Mouse (Mus musculus) CH12.LX (cell line): ENCODE results near the gene Lsm2. TPM values are rescaled to one million over a fixed set of nuclear protein-coding genes. Genes with fewer than 3 reads are reported as not detected.
A peak's percentile ranks its signal among the peaks of the same experiment; 100 is the strongest.

Source experiments
- DNase-seq: peaks from one replicate; pipeline ENCODE4 v3.0.0-alpha.2; 2013; ENCODE audit errors: extremely low read depth
- H3K27ac ChIP-seq: 2 replicates; pipeline ENCODE4 v1.5.1; 2012; ENCODE audit warnings: low read depth, mild to moderate bottlenecking, control low read depth, moderate library complexity; ENCODE audit not compliant: insufficient read depth
- H3K27me3 ChIP-seq: replicated peaks from 2 replicates; pipeline ENCODE3; 2012; ENCODE audit warnings: inconsistent platforms
- H3K36me3 ChIP-seq, 2 experiments: replicated peaks in 1 of 2; 2 replicates each; pipeline versions ENCODE3 to v1.6.1; 2012; ENCODE audit warnings: inconsistent platforms in 1 of 2, low read length in 1 of 2, mild to moderate bottlenecking in 1 of 2, mixed read lengths in 1 of 2, moderate library complexity in 1 of 2; ENCODE audit not compliant: control insufficient read depth in 1 of 2, insufficient read depth in 1 of 2
- H3K4me1 ChIP-seq, 2 experiments: 2 replicates each; pipeline ENCODE4 v1.6.1; 2012; ENCODE audit warnings: inconsistent platforms in 1 of 2, moderate library complexity in 1 of 2; ENCODE audit not compliant: insufficient read depth in 2 of 2, control insufficient read depth in 1 of 2
- H3K4me2 ChIP-seq: 2 replicates; pipeline ENCODE4 v1.6.1; 2012; ENCODE audit warnings: low read depth, mild to moderate bottlenecking, control low read depth; ENCODE audit not compliant: poor library complexity, insufficient read depth, severe bottlenecking
- H3K4me3 ChIP-seq, 3 experiments: fragments of 150-350 bp in 1 of 3; sonication (generic) in 1 of 3; replicated peaks in 1 of 3; 2 replicates each; pipeline versions ENCODE3 to v1.5.1; 2011 to 2012; ENCODE audit warnings: low read depth in 2 of 3, low read length in 2 of 3, mild to moderate bottlenecking in 2 of 3, moderate library complexity in 2 of 3, control low read depth in 1 of 3, improper control_type of control experiment in 1 of 3, inconsistent platforms in 1 of 3, mixed read lengths in 1 of 3; ENCODE audit not compliant: poor library complexity in 1 of 3
- H3K79me2 ChIP-seq: replicated peaks from 2 replicates; pipeline ENCODE4 v1.6.1; 2012; ENCODE audit warnings: mild to moderate bottlenecking, moderate library complexity; ENCODE audit not compliant: control insufficient read depth, poor library complexity, insufficient read depth, severe bottlenecking; ENCODE audit errors: extremely low read depth
- H3K9ac ChIP-seq: 2 replicates; pipeline ENCODE4 v1.6.1; 2012; ENCODE audit warnings: low read depth, mild to moderate bottlenecking, control low read depth, moderate library complexity; ENCODE audit not compliant: insufficient read depth
- H3K9me3 ChIP-seq: replicated peaks from 2 replicates; pipeline ENCODE3; 2012; ENCODE audit warnings: low read length, inconsistent platforms, mixed read lengths
- CHD1 ChIP-seq: IDR thresholded peaks from 2 replicates; pipeline ENCODE4 v1.6.1; 2012; ENCODE audit warnings: low read depth, low read length, improper control_type of control experiment, inconsistent platforms
- CHD2 ChIP-seq: IDR thresholded peaks from 2 replicates; pipeline ENCODE4 v1.6.1; 2011; ENCODE audit warnings: low read length, improper control_type of control experiment
- CTCF ChIP-seq, 2 experiments: IDR thresholded peaks in 1 of 2; conservative IDR thresholded peaks in 1 of 2; 2 replicates each; pipeline ENCODE4 v1.5.1; 2011 to 2012; ENCODE audit warnings: low read depth in 2 of 2, low read length in 2 of 2, improper control_type of control experiment in 1 of 2, inconsistent platforms in 1 of 2, mild to moderate bottlenecking in 1 of 2, moderate library complexity in 1 of 2
- ETS1 ChIP-seq: conservative IDR thresholded peaks from 2 replicates; pipeline ENCODE4 v1.6.1; 2012; ENCODE audit warnings: low read depth, mild to moderate bottlenecking, inconsistent platforms, low read length, improper control_type of control experiment, moderate library complexity
- MAFK ChIP-seq: IDR thresholded peaks from 2 replicates; pipeline ENCODE4 v1.6.1; 2011; ENCODE audit warnings: low read length, improper control_type of control experiment; ENCODE audit not compliant: insufficient replicate concordance
- MAX ChIP-seq: IDR thresholded peaks from 2 replicates; pipeline ENCODE4 v1.6.1; 2011; ENCODE audit warnings: low read length, improper control_type of control experiment
- MYC ChIP-seq: IDR thresholded peaks from 2 replicates; pipeline ENCODE4 v1.6.1; 2011; ENCODE audit warnings: low read depth, mild to moderate bottlenecking, improper control_type of control experiment, low read length
- NELFE ChIP-seq: IDR thresholded peaks from 2 replicates; pipeline ENCODE4 v1.6.1; 2011; ENCODE audit warnings: low read depth, low read length, improper control_type of control experiment
- POLR2A ChIP-seq: IDR thresholded peaks from 2 replicates; pipeline ENCODE4 v1.6.1; 2011; ENCODE audit warnings: low read depth, mild to moderate bottlenecking, improper control_type of control experiment, low read length
- POLR2AphosphoS2 ChIP-seq: IDR thresholded peaks from 2 replicates; pipeline ENCODE4 v1.6.1; 2011; ENCODE audit warnings: low read depth, low read length, improper control_type of control experiment
- RAD21 ChIP-seq: IDR thresholded peaks from 2 replicates; pipeline ENCODE4 v1.6.1; 2011; ENCODE audit warnings: low read depth, mild to moderate bottlenecking, low read length, improper control_type of control experiment, moderate library complexity
- RCOR1 ChIP-seq: conservative IDR thresholded peaks from 2 replicates; pipeline ENCODE4 v1.6.1; 2012; ENCODE audit warnings: low read depth, mild to moderate bottlenecking, inconsistent platforms, low read length, improper control_type of control experiment
- SIN3A ChIP-seq: IDR thresholded peaks from 2 replicates; pipeline ENCODE4 v1.6.1; 2012; ENCODE audit warnings: low read length, improper control_type of control experiment, inconsistent platforms
- UBTF ChIP-seq: IDR thresholded peaks from 2 replicates; pipeline ENCODE4 v1.6.1; 2012; ENCODE audit warnings: low read depth, mild to moderate bottlenecking, inconsistent platforms, low read length, improper control_type of control experiment, moderate library complexity
- ZMIZ1 ChIP-seq: IDR thresholded peaks from 2 replicates; pipeline ENCODE4 v1.6.1; 2012; ENCODE audit warnings: low read depth, mild to moderate bottlenecking, inconsistent platforms, low read length, improper control_type of control experiment
- ZNF384 ChIP-seq: IDR thresholded peaks from 2 replicates; pipeline ENCODE4 v1.6.1; 2012; ENCODE audit warnings: low read depth, low read length, improper control_type of control experiment, inconsistent platforms
- dilution Hi-C: fragments of 300-500 bp; cut with MboI; formaldehyde crosslinking; loops from 2 replicates; pipeline ENCODE4 v1.14.3; 2020; ENCODE audit warnings: low sequenced_read_pairs; ENCODE audit not compliant: extremely low pct_unique_long_range_greater_than_20kb, extremely low pct_ligation_motif_present
- in situ Hi-C: fragments of 300-500 bp; cut with MboI; formaldehyde crosslinking; loops from 3 replicates; pipeline ENCODE4 v1.14.3; 2019; ENCODE audit warnings: low sequenced_read_pairs, low pct_ligation_motif_present, low pct_unique_long_range_greater_than_20kb, mixed read lengths
- polyA plus RNA-seq: library from polyadenylated mRNA; unstranded; fragments of >175 nt; gene quantifications from 2 replicates; pipeline ENCODE4 v1.2.1, GENCODE M21; 2012; ENCODE audit warnings: low read depth; ENCODE audit not compliant: insufficient read length
- total RNA-seq, 2 experiments: library from RNA; depleted of rRNA; stranded (reverse); fragments of 300-350 nt in 1 of 2; fragments of >200 nt in 1 of 2; gene quantifications; 2 replicates each; pipeline ENCODE4 v1.2.3; 2012 to 2014

The Lsm2 gene
- total and polyA plus RNA-seq, 3 experiments, result 104 to 345 (median 135) TPM

DNA sequence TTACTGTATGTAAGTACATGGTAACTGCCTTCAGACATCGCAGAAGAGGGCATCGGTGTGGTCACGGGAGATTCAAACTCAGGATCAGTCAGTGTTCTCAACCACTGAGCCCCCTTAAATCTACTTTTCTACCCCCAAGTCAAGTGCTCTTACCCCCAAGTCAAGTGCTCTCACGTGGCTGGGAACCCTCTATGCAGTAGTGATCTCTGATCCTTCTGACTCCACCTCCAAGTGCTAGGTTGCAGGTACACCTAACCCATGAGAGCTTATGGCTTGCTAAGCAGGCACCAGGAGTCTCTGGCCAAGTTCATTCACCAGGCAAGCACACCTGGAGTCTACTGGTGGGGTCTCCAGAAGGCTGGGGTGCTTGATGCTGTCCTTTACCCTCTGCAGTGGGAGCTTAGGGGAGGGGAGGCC is 32.1 kb upstream of the Lsm2 start:
- H3K4me3 ChIP-seq, result peak overlapping the region in 1 of 3 experiments; percentile 98
- TF ChIP-seq POLR2AphosphoS2 (peak; percentile 68; the same call in 1 of the 2 replicates), POLR2A (peak; percentile 60; the same call in 1 of the 2 replicates), RAD21 (no peak), ZMIZ1 (peak; percentile 10; the same call in 1 of the 2 replicates), ETS1 (no peak), CHD2 (no peak)
- DNase-seq, result peak; percentile 53

DNA sequence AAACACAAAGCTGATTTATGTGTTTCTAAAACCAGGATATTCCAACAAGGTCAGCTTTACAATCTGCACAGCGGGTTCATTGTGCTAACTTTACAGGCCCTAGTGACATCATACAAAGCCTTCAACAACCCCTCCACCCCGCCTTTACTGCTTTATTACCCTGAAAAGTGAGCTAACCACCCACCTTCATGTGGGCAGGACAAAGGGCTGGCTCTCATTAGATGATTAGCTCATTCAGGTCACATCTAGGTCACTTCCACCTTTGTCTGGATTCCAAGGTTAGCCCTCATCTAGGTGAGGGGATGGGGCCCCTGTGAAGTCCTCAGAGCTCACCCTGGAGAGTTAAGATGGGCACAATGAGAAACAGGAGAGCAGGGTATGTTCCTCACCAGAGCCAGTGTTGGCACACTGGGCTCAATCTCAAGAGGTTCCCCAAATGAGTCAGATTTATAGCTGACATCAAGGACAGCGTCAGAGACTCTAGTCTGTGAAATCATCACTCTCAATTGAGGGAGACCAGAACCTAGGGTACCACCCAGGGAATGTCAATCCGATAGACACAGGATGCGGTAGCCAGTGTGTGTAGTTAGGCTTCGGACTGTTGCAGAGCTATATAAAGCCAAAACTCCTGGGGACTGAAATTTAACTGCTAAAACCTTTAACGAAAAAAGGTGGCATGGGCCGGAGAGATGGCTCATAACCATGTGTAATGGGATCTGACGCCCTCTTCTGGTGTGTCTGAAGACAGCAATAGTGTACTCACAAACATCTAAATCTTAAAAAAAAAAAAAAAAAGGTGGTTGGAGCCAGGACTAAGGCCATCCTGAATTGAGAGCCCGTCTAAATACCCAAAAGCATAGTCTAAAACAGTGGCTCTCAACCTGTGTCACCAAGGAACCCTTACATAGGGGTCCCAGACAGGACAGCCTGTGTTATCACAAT is 30.9 kb upstream of the Lsm2 start:
- DNase-seq, result peak; percentile 37
- Histone ChIP-seq H3K9ac (peak overlapping the region; percentile 92), H3K27me3 (no peaks in the 10 kb centered on the region), H3K36me3 (peaks cover 15 to 29% of the 10 kb centered on the region in 2 experiments), H3K4me1 (peaks cover 10 to 19% of the 10 kb centered on the region in 2 experiments; a peak in 3 of 4 replicates), H3K79me2 (peaks cover 19% of the 10 kb centered on the region), H3K4me3 (peak overlapping the region; percentile 87 to 98 (median 96)), H3K9me3 (no peaks in the 10 kb centered on the region), H3K4me2 (peak overlapping the region; percentile 87), H3K27ac (peak overlapping the region; percentile 51; the same call in 1 of the 2 replicates)
- in situ Hi-C loops, result no loop called here
- dilution Hi-C loops, result no loop called here
- TF ChIP-seq POLR2A (no peak; the same call in 1 of the 2 replicates), MAFK (no peak), MYC (peak; percentile 81), ZMIZ1 (peak; percentile 25; the same call in 1 of the 2 replicates), SIN3A (peak; percentile 49; the same call in 1 of the 2 replicates), RCOR1 (no peak), CHD2 (0 out of 2 replicates have a peak, but pooled peaks have one; percentile 21), NELFE (no peak), MAX (no peak), CHD1 (no peak; the same call in 1 of the 2 replicates), UBTF (no peak), ZNF384 (peak; percentile 78), CTCF (conservative IDR thresholded peaks at IDR 0.05 in 1 of 2, IDR thresholded peaks at IDR 0.05 in 1 of 2; ENCODE audit: low read depth in 2 of 2, low read length in 2 of 2) (peak; percentile 26 to 43; a peak in 2 of 4 replicates)
- TF ChIP-seq, all 38 proteins: peak for 6

More for the DNA sequence above, 32.1 kb upstream of the Lsm2 start:
- peaks cover 15 to 36% of the 10 kb centered on the region in 2 experiments for H3K36me3 ChIP-seq
- dilution Hi-C loops, result no loop called here
- in situ Hi-C loops, result no loop called here
- peaks cover 10 to 19% of the 10 kb centered on the region in 2 experiments; a peak in 3 of 4 replicates for H3K4me1 ChIP-seq
- H3K27ac ChIP-seq, result no peak overlapping the region
- H3K79me2 ChIP-seq, result peaks cover 19% of the 10 kb centered on the region
- H3K9me3 ChIP-seq, result no peaks in the 10 kb centered on the region
- H3K27me3 ChIP-seq, result no peaks in the 10 kb centered on the region
- no peak overlapping the region; the same call in 1 of the 2 replicates for H3K4me2 ChIP-seq
- no peak overlapping the region for H3K9ac ChIP-seq
